Mouse (Mus musculus) thymus, adult 2 months (tissue): Measurements from ENCODE around the gene C1rl. TPM values are rescaled to one million over a fixed set of nuclear protein-coding genes. Genes with fewer than 3 reads are reported as not detected.
A peak's percentile ranks its signal among the peaks of the same experiment; 100 is the strongest.
"Not testable (repeated sequence)": the region's sequence is repeated elsewhere in the genome, so short reads cannot be mapped to it uniquely, and the experiment has no call there.

ENCODE experiments used
- DNase-seq: peaks from one replicate; pipeline ENCODE4 v3.0.0; 2021
- H3K27ac ChIP-seq: fragments of 200-500 bp; 2 replicates; pipeline ENCODE4 v1.5.1; 2012; ENCODE audit warnings: low read length, control low read depth; ENCODE audit not compliant: control insufficient read depth, insufficient read depth
- H3K27me3 ChIP-seq: fragments of 200-500 bp; 2 replicates; pipeline ENCODE4 v1.6.1; 2012; ENCODE audit warnings: mild to moderate bottlenecking, low read length, moderate library complexity, mixed read lengths; ENCODE audit not compliant: control insufficient read depth, insufficient read depth
- H3K36me3 ChIP-seq: fragments of 200-500 bp; 2 replicates; pipeline ENCODE4 v1.6.1; 2012; ENCODE audit warnings: mild to moderate bottlenecking, low read length, moderate library complexity; ENCODE audit not compliant: control insufficient read depth, insufficient read depth
- H3K4me1 ChIP-seq: fragments of 200-500 bp; replicated peaks from 2 replicates; pipeline ENCODE4 v1.6.1; 2012; ENCODE audit warnings: low read length; ENCODE audit not compliant: control insufficient read depth, insufficient read depth
- H3K4me3 ChIP-seq: fragments of 200-500 bp; 2 replicates; pipeline ENCODE4 v1.5.1; 2012; ENCODE audit warnings: mild to moderate bottlenecking, low read length, control low read depth, moderate library complexity; ENCODE audit not compliant: control insufficient read depth, insufficient read depth
- CTCF ChIP-seq: fragments of 200-500 bp; IDR thresholded peaks from 2 replicates; pipeline ENCODE4 v1.5.1; 2012; ENCODE audit warnings: mild to moderate bottlenecking, control low read depth, low read length, moderate library complexity, borderline replicate concordance; ENCODE audit not compliant: control insufficient read depth, poor library complexity, insufficient read depth; ENCODE audit errors: extremely low read depth
- POLR2A ChIP-seq: fragments of 200-500 bp; IDR thresholded peaks from 2 replicates; pipeline ENCODE4 v1.6.1; 2012; ENCODE audit warnings: mild to moderate bottlenecking, low read length, control low read depth, moderate library complexity; ENCODE audit not compliant: control insufficient read depth, poor library complexity, insufficient read depth; ENCODE audit errors: extremely low read depth
- WGBS: fragments of 180-500 bp; shearing (Covaris S2); methylation state at CpG from one replicate; pipeline ENCODE4 v1.1.7; 2018; 5-methylcytosine and 5-hydroxymethylcytosine counted together
- polyA plus RNA-seq: library from polyadenylated mRNA; depleted of rRNA; stranded (reverse); fragments of >200 nt; gene quantifications from 2 replicates; pipeline ENCODE4 v1.2.3, GENCODE M21; 2012

The C1rl gene
- polyA plus RNA-seq, 1 experiment: 1.2 TPM

DNA sequence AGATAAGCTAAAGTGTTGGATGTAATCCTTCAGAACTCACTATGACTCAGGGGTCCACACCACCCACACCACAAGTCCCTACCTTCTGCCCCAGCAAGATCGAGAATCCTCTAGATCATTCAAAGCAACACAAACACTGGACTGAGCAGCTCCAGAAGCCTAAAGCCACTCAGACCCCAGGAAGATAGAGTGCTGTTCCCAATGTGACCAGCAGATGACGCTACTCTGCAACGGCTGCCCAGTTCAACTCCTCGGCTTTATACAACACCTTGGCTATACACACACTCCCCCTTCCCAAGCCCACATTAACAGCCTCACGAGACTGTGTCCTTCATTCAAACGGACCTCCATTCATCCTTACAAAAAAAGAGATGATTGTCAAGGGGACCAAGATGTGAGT, 20.1 kb upstream of the C1rl start:
- peak; percentile 53 for DNase-seq
- no peaks in the 10 kb centered on the region for H3K4me1 ChIP-seq
- 40% methylated on average over 6 of the region's 6 CpGs for WGBS

DNA sequence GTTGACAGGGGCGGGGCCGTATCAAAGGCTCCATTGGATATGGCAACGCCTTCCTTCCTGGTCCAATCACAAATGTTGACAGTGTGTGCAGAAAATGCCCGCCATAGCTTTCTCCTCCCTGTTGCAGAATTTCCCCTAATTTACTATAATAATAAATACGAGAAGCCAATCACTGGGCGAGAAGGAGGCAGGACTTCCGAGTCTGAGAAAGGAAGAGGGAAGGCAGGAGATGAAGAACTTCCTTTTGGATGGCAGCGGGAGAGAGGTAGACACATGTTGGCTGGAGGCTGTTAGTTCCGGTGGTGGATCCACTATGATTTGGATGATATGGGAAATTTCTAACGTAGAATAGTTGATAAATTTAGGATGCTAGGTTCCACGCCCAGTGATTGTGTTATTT, 18.3 kb upstream of the C1rl start:
- Histone ChIP-seq H3K36me3 (no peaks in the 10 kb centered on the region), H3K4me3 (no peak overlapping the region), H3K4me1 (peaks cover 3% of the 10 kb centered on the region; the same call in 1 of the 2 replicates), H3K27ac (no peak overlapping the region), H3K27me3 (no peaks in the 10 kb centered on the region)
- WGBS: 90% methylated on average over 11 of the region's 11 CpGs
- DNase-seq: no peak
- no peak for TF ChIP-seq CTCF
- TF ChIP-seq POLR2A: no peak

More for the DNA sequence above, 20.1 kb upstream of the C1rl start:
- Histone ChIP-seq H3K36me3 (no peaks in the 10 kb centered on the region), H3K4me3 (no peak overlapping the region), H3K27ac (no peak overlapping the region), H3K27me3 (no peaks in the 10 kb centered on the region)
- no peak for TF ChIP-seq CTCF
- no peak for TF ChIP-seq POLR2A

DNA sequence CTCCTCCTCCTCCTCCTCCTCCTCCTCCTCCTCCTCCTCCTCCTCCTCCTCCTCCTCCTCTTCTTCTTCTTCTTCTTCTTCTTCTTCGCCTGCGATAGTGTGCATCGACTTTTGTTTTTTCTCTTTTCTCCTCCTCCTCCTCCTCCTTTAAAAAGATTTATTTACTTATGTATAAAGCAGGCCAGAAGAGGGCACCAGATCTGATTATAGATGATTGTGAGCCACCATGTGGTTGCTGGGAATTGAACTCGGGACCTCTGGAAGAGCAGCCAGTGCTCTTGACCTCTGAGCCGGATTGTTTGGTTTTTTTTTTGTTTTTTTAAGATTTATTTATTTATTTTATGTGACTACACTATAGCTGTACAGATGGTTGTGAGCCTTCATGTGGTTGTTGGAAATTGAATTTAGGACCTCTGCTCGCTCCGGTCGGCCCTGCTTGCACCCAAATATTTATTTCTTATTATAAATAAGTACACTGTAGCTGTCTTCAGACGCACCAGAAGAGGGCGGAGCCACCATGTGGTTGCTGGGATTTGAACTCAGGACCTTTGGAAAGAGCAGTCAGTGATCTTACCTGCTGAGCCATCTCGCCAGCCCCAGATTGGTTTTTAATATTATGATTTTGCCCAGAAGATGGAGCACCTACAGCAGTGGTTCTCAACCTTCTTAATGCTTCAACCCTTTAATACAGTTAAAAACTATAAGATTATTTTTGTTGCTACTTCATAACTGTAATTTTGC, 17.4 kb upstream of the C1rl start:
- 82% methylated on average over 11 of the region's 11 CpGs for WGBS
- not testable (repeated sequence) for DNase-seq, H3K36me3 ChIP-seq, H3K4me1 ChIP-seq, H3K4me3 ChIP-seq, H3K27ac ChIP-seq, H3K27me3 ChIP-seq

DNA sequence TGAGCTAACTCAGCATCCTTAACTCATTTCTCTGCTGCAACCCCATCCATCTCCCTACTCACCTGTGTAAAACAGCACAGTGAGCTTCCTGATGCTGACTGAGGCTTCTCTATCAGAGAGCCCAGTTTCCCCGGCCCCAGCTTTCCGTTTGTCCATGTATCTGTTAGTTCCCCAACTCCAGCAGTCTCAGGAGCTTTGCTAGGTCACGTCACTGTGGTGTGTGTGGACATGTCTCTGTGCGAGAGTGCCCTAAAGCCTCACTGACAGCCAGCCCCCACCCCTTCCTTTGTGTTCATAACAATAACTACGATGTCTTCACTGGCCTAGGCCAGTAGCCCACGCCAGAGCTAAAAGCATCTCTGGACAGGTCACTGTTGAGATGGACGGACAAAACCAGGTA, 16.7 kb upstream of the C1rl start:
- DNase-seq: no peak
- Histone ChIP-seq H3K27ac (no peak overlapping the region), H3K4me1 (peaks cover 3% of the 10 kb centered on the region; the same call in 1 of the 2 replicates), H3K4me3 (no peak overlapping the region), H3K27me3 (no peaks in the 10 kb centered on the region), H3K36me3 (no peaks in the 10 kb centered on the region)
- TF ChIP-seq CTCF: no peak
- WGBS: 91% methylated on average over 7 of the region's 7 CpGs

DNA sequence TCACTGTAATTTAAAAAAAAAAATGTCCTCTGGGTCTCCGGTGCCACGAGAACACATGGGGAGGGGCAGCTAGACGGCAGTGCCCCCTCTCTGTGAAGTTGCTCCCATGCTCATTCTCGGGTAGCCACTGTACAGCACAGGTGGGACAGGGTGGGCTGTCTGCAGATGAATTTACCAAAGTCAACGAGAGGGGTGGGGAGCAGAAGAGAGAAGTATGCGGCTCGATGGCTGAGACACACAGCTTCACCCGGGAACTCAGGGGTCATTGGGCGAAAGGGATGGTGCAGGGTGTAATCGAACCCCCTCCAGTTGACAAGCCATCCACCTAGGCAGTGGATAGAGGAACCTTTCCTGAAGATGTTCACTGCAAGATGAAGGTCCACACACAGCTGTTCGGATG, 16.1 kb upstream of the C1rl start:
- no peaks in the 10 kb centered on the region for H3K27me3 ChIP-seq
- 88% methylated on average over 11 of the region's 11 CpGs for WGBS
- H3K27ac ChIP-seq: no peak overlapping the region
- no peak for DNase-seq
- peaks cover 3% of the 10 kb centered on the region; the same call in 1 of the 2 replicates for H3K4me1 ChIP-seq
- TF ChIP-seq POLR2A (no peak), CTCF (no peak)
- no peaks in the 10 kb centered on the region for H3K36me3 ChIP-seq
- no peak overlapping the region for H3K4me3 ChIP-seq

DNA sequence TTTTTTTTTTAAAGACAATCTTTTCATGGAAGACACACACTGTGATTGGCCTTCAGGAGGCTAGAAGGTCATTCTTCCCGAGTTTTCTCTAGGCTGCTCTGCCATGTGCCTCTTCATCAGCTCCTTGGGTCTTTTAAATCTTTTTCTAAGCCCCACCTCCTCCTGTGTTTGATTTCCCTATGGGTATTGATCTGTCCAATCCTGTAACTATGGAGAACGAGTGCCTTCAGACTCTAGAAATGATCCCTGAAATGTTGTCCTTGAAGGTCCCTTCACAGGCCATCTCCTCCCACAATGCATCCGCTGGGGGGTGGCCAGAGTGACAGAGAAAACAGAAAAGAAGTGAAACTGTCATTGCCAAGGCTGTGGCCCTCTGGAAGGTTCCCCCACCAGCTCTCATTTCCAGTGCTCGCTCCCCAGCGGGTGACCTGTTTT, 15.7 kb upstream of the C1rl start:
- Histone ChIP-seq H3K36me3 (no peaks in the 10 kb centered on the region), H3K27ac (no peak overlapping the region), H3K4me3 (no peak overlapping the region), H3K4me1 (peaks cover 3% of the 10 kb centered on the region; the same call in 1 of the 2 replicates), H3K27me3 (no peaks in the 10 kb centered on the region)
- 73% methylated on average over 5 of the region's 5 CpGs for WGBS
- TF ChIP-seq POLR2A: no peak
- no peak for TF ChIP-seq CTCF
- DNase-seq: no peak

DNA sequence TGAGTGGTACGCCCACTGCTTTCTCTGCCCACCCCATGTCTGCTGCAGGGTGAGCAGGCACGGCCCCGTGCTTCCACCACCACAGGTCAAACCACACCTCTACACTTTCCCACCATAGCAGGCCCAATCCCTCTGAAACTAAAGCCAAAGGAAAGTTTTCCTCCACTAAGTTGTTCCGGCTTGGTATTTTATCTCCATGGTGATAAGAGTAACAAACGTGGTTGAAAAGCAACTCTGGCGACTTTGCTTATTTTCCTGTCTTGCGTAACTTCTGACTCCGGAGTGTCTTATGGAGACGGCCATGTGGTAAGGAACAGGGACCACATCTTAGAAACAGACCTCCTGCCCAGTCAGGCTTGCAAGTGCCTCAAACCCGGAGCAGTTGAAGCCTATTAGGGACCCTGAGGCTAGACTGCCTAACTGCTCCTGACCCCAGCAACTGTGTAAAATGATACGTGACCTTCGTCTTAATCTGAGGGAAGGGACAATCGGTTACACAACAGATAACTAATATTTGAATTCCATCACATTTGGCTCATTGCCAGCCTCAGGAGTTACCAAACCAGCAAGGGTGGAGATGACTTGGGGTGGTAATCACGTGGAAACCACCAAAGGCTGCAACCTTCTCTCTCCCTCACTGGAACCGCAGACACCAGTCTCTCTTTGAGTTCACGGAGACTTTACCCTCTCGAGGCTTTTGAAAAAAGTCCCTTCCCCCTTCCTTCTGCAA, 14.8 kb upstream of the C1rl start:
- H3K36me3 ChIP-seq: no peaks in the 10 kb centered on the region
- no peak for DNase-seq
- no peak for TF ChIP-seq POLR2A
- TF ChIP-seq CTCF: no peak
- H3K4me3 ChIP-seq: no peak overlapping the region
- H3K27me3 ChIP-seq: no peaks in the 10 kb centered on the region
- H3K4me1 ChIP-seq: peaks cover 3% of the 10 kb centered on the region; the same call in 1 of the 2 replicates
- no peak overlapping the region for H3K27ac ChIP-seq
- WGBS: 39% methylated on average over 17 of the region's 17 CpGs
